Mouse (Mus musculus) naive thymus-derived CD4-positive, alpha-beta T cell, adult 5 months (primary cell): Measurements from ENCODE around the gene Col4a5. TPM values are rescaled to one million over a fixed set of nuclear protein-coding genes. Genes with fewer than 3 reads are reported as not detected.

Source experiments
- polyA plus RNA-seq: library from polyadenylated mRNA; unstranded; fragments of 100-300 nt; shearing (Covaris generic); gene quantifications from one replicate; pipeline ENCODE4 v1.2.1, GENCODE M21; 2017

Col4a5 gene
- polyA plus RNA-seq, result not detected

GRCm38 (mm10) chrX:141475110-141475509, at the start of gene Col4a5:
Gene Col4a5, plus strand, starts transcription at chrX:141475385.

GRCm38 (mm10) chrX:141473470-141474302, 1.5 kb upstream of the Col4a5 start, which contains the start of gene Col4a6:
Gene Col4a6, minus strand, starts transcription at chrX:141474076.

GRCm38 (mm10) chrX:141724937-141725918, 250.0 kb downstream of the Col4a5 start, which contains the start of gene Irs4:
Gene Irs4, minus strand, starts transcription at chrX:141725263.

Other genes starting within 250 kb of the Col4a5 start
- not detected for gene Col4a6, start 1.3 kb upstream of the Col4a5 start, polyA plus RNA-seq
- not detected for gene Irs4, start 249.9 kb downstream of the Col4a5 start, polyA plus RNA-seq